Mouse (Mus musculus) midbrain, postnatal 0 days (tissue): ENCODE measurements around the gene 4930447C04Rik. TPM values are rescaled to one million over a fixed set of nuclear protein-coding genes. Genes with fewer than 3 reads are reported as not detected.
A peak's percentile ranks its signal among the peaks of the same experiment; 100 is the strongest.

ENCODE experiments used
- ATAC-seq: fragments of 200-750 bp; cut with Nextera tagmentation; 2 replicates; pipeline ENCODE4 v1.8.0; 2017; ENCODE audit warnings: moderate number of reproducible peaks, mild to moderate bottlenecking, moderate TSS enrichment, moderate library complexity; ENCODE audit not compliant: low FRiP score
- DNase-seq: peaks from one replicate; pipeline ENCODE4 v3.0.0-alpha.2; 2015; ENCODE audit warnings: low spot score
- H3K27ac ChIP-seq: fragments of 300-500 bp; sonication (generic); 2 replicates; pipeline ENCODE4 v1.5.1; 2014; ENCODE audit warnings: low read depth, mild to moderate bottlenecking, low read length, mixed read lengths
- H3K27me3 ChIP-seq: fragments of 300-500 bp; sonication (generic); 2 replicates; pipeline ENCODE4 v1.6.1; 2014; ENCODE audit warnings: low read length, control low read depth, mixed read lengths; ENCODE audit not compliant: insufficient read depth
- H3K36me3 ChIP-seq: fragments of 300-500 bp; sonication (generic); 2 replicates; pipeline ENCODE4 v1.6.1; 2014; ENCODE audit warnings: low read length, control low read depth, mixed read lengths; ENCODE audit not compliant: insufficient read depth
- H3K4me1 ChIP-seq: fragments of 300-500 bp; sonication (generic); 2 replicates; pipeline ENCODE4 v1.6.1; 2014; ENCODE audit warnings: mild to moderate bottlenecking, control low read depth, antibody characterized with exemption, low read length, mixed read lengths; ENCODE audit not compliant: insufficient read depth
- H3K4me2 ChIP-seq: fragments of 300-500 bp; sonication (generic); 2 replicates; pipeline ENCODE4 v1.6.1; 2014; ENCODE audit warnings: low read depth, mild to moderate bottlenecking, low read length, mixed read lengths; ENCODE audit not compliant: poor library complexity, severe bottlenecking
- H3K4me3 ChIP-seq: fragments of 300-500 bp; sonication (generic); 2 replicates; pipeline ENCODE4 v1.5.1; 2014; ENCODE audit warnings: low read depth, mild to moderate bottlenecking, low read length, moderate library complexity
- H3K9ac ChIP-seq: fragments of 300-500 bp; sonication (generic); replicated peaks from 2 replicates; pipeline ENCODE4 v1.6.1; 2014; ENCODE audit warnings: mild to moderate bottlenecking, low read length, moderate library complexity, mixed read lengths; ENCODE audit not compliant: poor library complexity, severe bottlenecking
- H3K9me3 ChIP-seq: fragments of 300-500 bp; sonication (generic); 2 replicates; pipeline ENCODE4 v1.6.1; 2016; ENCODE audit warnings: low read length, control low read depth
- CTCF ChIP-seq: IDR thresholded peaks from 2 replicates; pipeline ENCODE4 v1.5.1; 2016; ENCODE audit warnings: antibody characterized with exemption, mild to moderate bottlenecking
- WGBS: fragments of 180-500 bp; shearing (Covaris S2); extraction: QIAGEN DNeasy Blood & Tissue Kit; methylation state at CpG from one replicate; pipeline ENCODE4 v1.1.7; 2014; 5-methylcytosine and 5-hydroxymethylcytosine counted together
- polyA plus RNA-seq: library from polyadenylated mRNA; unstranded; fragments of >200 nt; fragmentation: Nextera tagmentation; extraction: Ambion mirVana; gene quantifications from 2 replicates; pipeline ENCODE4 v1.2.1, GENCODE M21; 2015
- total RNA-seq: library from RNA; depleted of rRNA; stranded (reverse); fragments of >200 nt; gene quantifications from 2 replicates; pipeline ENCODE4 v1.2.3, GENCODE M21; 2014

The 4930447C04Rik gene
- total and polyA plus RNA-seq, 2 experiments from 2014 or later: 8.9 to 9.9 TPM

DNA sequence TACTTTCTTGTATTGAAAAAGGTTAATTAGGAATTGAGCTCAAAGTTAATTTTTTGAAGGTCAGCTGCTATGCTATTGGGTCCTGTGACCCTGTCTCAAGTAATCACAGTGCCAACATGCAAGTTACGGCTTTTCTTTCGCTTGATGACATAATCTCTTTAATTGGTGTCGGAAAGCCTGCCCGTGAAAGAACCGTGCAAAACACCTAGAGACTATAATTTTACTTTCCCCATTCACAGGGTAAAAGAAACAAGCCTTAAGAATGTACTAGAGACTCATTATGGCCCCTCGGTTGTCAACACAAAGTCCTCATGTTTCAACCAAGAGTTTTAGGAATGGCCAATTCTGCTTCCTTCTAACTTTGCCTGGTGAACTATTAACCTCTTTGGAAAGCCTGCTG, 88.3 kb downstream of the 4930447C04Rik start:
- Histone ChIP-seq H3K9ac (no peak overlapping the region), H3K4me2 (no peak overlapping the region), H3K4me1 (no peaks in the 10 kb centered on the region; the same call in 1 of the 2 replicates), H3K9me3 (no peaks in the 10 kb centered on the region), H3K27me3 (peaks cover 92% of the 10 kb centered on the region), H3K4me3 (no peak overlapping the region), H3K27ac (no peak overlapping the region), H3K36me3 (no peaks in the 10 kb centered on the region)
- ATAC-seq (no peak), DNase-seq (no peak)
- 18% methylated on average over 6 of the region's 6 CpGs for WGBS
- TF ChIP-seq CTCF: no peak

DNA sequence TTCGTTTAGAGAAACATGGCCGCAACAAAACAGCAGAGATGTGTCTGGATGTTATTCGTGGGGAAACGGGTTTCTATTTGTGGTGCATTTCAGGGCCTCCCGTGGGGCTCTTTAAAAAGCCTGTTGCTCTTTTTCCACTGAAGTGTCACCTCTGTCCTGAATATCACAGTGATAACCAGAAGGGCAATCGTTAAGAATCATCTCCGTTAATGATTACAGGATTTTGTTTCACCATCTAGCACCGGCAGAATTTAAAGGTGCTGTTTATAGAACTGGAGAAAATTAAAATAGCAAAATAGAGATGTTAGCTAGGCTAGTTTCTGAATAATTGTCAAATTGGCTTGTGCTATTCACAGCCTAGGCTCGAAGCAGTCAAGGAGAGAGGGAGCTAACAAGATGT, 90.4 kb downstream of the 4930447C04Rik start:
- 64% methylated on average over 9 of the region's 9 CpGs for WGBS
- no peak overlapping the region for H3K4me2 ChIP-seq
- ATAC-seq: no peak
- H3K27me3 ChIP-seq: peaks cover 89% of the 10 kb centered on the region
- no peak for DNase-seq
- no peak overlapping the region for H3K9ac ChIP-seq
- no peaks in the 10 kb centered on the region for H3K36me3 ChIP-seq
- H3K9me3 ChIP-seq: no peaks in the 10 kb centered on the region
- H3K27ac ChIP-seq: no peak overlapping the region
- H3K4me1 ChIP-seq: no peaks in the 10 kb centered on the region; the same call in 1 of the 2 replicates
- TF ChIP-seq CTCF: no peak
- no peak overlapping the region for H3K4me3 ChIP-seq

DNA sequence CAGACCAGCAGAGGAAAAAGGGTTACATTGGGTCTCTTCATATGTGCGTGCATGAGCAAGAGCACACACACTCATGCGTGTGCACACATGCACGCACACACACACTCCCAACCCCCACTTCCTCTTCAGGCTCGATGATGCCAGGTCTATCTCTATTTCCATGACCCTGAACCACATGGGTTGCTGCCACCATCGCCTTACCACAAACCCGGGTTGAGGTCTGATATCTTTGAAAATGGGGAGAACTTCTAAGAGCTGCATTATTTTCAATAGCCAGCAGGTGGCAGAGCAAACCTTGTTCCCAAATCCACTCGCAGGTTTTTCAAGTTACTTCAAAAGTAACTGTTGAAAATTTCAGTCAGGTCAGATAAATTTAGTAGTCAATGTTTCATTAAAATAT, 92.8 kb downstream of the 4930447C04Rik start:
- Histone ChIP-seq H3K27ac (no peak overlapping the region), H3K9me3 (no peaks in the 10 kb centered on the region), H3K4me1 (no peaks in the 10 kb centered on the region), H3K9ac (no peak overlapping the region), H3K27me3 (peaks cover 71% of the 10 kb centered on the region), H3K4me3 (no peak overlapping the region), H3K36me3 (no peaks in the 10 kb centered on the region), H3K4me2 (no peak overlapping the region)
- 28% methylated on average over 7 of the region's 7 CpGs for WGBS
- TF ChIP-seq CTCF: peak; percentile 83
- ATAC-seq (no peak), DNase-seq (peak; percentile 69)

DNA sequence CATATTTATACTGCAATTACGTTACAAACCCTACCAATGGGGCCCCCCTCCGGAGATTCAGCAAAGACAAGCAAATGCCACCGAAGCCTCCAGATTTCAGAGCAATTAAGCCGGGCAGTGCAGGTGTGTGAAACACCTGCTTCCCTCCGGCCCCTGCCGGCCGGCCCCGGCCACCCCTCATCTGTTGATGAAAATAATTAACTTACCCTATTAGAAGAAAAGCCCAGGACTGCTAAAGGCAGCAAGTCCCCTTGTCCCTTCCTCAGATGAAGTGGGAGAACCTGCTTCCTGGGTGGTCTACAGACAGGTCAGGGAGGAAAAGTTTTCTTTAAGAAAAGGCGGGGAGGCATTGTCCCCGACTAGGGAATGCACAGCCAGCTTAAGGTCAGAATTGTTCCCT, 94.6 kb downstream of the 4930447C04Rik start:
- Histone ChIP-seq H3K4me1 (no peaks in the 10 kb centered on the region), H3K27ac (no peak overlapping the region)
- no peak for TF ChIP-seq CTCF

DNA sequence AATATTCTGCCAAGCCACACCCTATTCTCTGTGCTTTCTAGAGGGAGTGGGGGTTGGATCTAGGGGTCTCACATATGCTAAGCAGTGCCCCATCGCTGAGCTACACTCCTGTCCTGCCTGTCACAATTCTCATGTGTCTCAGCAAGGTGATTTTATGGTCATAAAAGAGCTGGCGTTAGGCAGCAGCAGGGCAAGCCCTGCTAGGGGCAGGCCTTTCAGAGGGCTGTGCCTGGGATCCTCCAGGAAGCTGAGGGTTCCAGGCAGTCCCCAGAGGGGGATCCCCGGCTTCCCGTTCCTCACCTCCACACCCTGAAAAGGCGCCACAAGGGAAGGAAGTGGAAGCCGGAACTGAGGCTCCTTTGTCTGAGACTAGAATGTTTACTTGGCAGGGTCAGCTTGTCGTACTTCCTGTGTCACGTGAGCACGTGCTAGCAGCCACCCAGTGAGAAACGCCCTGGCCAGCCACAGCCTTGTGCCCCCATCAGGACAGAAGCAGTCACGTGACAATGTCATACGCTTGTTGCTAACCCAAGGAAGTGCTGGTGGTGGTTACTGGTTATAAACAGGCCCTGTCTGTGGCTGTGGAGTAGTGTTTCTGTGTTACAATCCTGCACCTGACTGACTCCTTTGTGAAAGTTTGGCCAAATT, 96.5 kb downstream of the 4930447C04Rik start:
- H3K4me3 ChIP-seq: peak overlapping the region; percentile 17; the same call in 1 of the 2 replicates

More for the DNA sequence above, 94.6 kb downstream of the 4930447C04Rik start:
- DNase-seq: no peak
- Histone ChIP-seq H3K9me3 (no peaks in the 10 kb centered on the region), H3K36me3 (no peaks in the 10 kb centered on the region), H3K9ac (no peak overlapping the region), H3K27me3 (peaks cover 58% of the 10 kb centered on the region), H3K4me3 (no peak overlapping the region), H3K4me2 (no peak overlapping the region)
- no peak for ATAC-seq
- 19% methylated on average over 10 of the region's 10 CpGs for WGBS

DNA sequence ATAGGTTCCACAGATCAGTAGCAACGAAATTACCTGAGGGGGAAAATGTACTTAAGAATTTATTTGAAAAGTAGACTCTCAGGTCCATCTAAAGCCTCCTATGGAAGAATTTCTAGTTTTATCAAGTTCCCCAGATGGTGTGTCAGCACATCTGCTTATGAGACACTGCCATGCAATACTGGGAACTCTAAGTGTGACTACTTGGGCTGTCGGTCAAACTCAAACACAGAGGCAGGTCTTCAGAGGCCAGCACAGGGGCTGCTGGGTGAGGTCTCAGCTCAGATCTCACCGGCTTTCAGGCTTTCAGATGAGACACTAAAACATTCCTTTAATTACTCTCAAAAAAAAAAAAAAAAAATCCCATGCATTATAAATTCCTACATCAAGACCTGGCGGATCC, 97.0 kb downstream of the 4930447C04Rik start:
- 82% methylated on average over 4 of the region's 4 CpGs for WGBS
- ATAC-seq: no peak
- Histone ChIP-seq H3K9ac (no peak overlapping the region), H3K27ac (no peak overlapping the region), H3K4me2 (no peak overlapping the region; the same call in 1 of the 2 replicates), H3K27me3 (peaks cover 34% of the 10 kb centered on the region), H3K36me3 (no peaks in the 10 kb centered on the region), H3K9me3 (no peaks in the 10 kb centered on the region), H3K4me3 (0 out of 2 replicates have a peak overlapping the region, but pooled peaks have one; percentile 17), H3K4me1 (no peaks in the 10 kb centered on the region)
- DNase-seq: no peak
- no peak for TF ChIP-seq CTCF

More for the DNA sequence above, 96.5 kb downstream of the 4930447C04Rik start:
- 26% methylated on average over 12 of the region's 12 CpGs for WGBS
- Histone ChIP-seq H3K9me3 (no peaks in the 10 kb centered on the region), H3K9ac (0 out of 2 replicates have a peak overlapping the region, but pooled peaks have one; percentile 33), H3K36me3 (no peaks in the 10 kb centered on the region), H3K27me3 (peaks cover 39% of the 10 kb centered on the region), H3K4me1 (no peaks in the 10 kb centered on the region), H3K4me2 (peak overlapping the region; percentile 41), H3K27ac (no peak overlapping the region)
- peak; percentile 61 for DNase-seq
- ATAC-seq: no peak; the same call in 1 of the 2 replicates
- TF ChIP-seq CTCF: no peak
